Mouse (Mus musculus): ENCODE measurements around the gene Swap70. TPM values are rescaled to one million over a fixed set of nuclear protein-coding genes. Genes with fewer than 3 reads are reported as not detected.

Swap70 gene
- total and polyA plus RNA-seq, 3 experiments, result 18.3 to 23.3 TPM; not detected in 1

DNA sequence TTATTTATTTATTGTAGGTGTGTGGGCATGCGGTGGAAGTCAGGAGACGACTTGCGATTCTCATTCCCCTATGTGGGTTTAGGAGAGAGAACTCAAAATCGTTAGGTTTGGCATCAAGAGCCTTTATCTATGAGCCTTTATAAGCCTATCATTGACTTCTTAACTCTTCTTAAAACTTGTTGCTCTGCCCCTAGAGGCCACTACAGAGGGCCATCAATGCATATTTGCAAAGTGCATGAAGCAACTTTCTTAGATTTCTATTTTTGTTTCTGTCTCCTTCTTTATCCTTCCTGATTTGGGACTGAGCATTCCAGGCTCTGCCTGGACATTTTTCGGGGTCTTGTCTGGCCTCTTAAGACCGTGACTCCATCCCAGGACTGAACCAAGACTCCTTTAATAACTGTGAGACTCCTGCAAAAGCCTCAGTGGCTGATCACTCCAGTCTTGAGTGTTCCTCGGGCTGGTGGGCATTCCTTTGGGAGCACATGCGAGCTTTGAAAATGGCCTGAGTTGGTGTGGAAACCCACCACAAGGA, 393 bp upstream of the Swap70 start:
- Histone ChIP-seq H3K9ac (ENCODE audit: control insufficient read depth, low read depth, low read length, poor library complexity, severe bottlenecking) (peak overlapping the region; percentile 54), H3K79me2 (ENCODE audit: control insufficient read depth, insufficient read depth, low read length, poor library complexity) (peaks cover 16% of the 10 kb centered on the region), H3K36me3 (ENCODE audit: control insufficient read depth in 1 of 2, insufficient read depth in 2 of 2, low read length in 2 of 2) (peaks cover 0 to 14% of the 10 kb centered on the region in 2 experiments; a peak in 2 of 4 replicates), H3K9me3 (replicated peaks; ENCODE audit: insufficient read depth, low read length) (no peaks in the 10 kb centered on the region), H3K4me1 (ENCODE audit: control insufficient read depth in 1 of 2, insufficient read depth in 2 of 2, low read length in 2 of 2) (peaks cover 7 to 14% of the 10 kb centered on the region in 2 experiments), H3K27ac (ENCODE audit: control insufficient read depth, low read depth, low read length) (no peak overlapping the region), H3K4me3 (ENCODE audit: control insufficient read depth in 1 of 2, insufficient read depth in 1 of 2, low read depth in 2 of 2, low read length in 2 of 2) (peak overlapping the region; percentile 75 to 86), H3K27me3 (ENCODE audit: control insufficient read depth in 1 of 2, insufficient read depth in 2 of 2, low read length in 2 of 2) (no peaks in the 10 kb centered on the region)
- TF ChIP-seq POLR2AphosphoS5 (IDR thresholded peaks at IDR 0.05; ENCODE audit: borderline replicate concordance, low read depth, low read length) (no peak), KAT2A (conservative IDR thresholded peaks at IDR 0.05; ENCODE audit: low read depth, low read length) (no peak), GATA1 (IDR thresholded peaks at IDR 0.05; ENCODE audit: low read depth, low read length) (peak; percentile 44; the same call in 1 of the 2 replicates), CTCF (IDR thresholded peaks at IDR 0.05 in 2 of 3, conservative IDR thresholded peaks at IDR 0.05 in 1 of 3; ENCODE audit: control insufficient read depth in 1 of 3, insufficient read depth in 1 of 3, low read depth in 2 of 3, low read length in 3 of 3, poor library complexity in 1 of 3, severe bottlenecking in 1 of 3) (peak in 2 of 3 experiments; percentile 54 to 65; a peak in 4 of 6 replicates), CHD1 (IDR thresholded peaks at IDR 0.05; ENCODE audit: low read depth, low read length) (no peak)
- DNase-seq (ENCODE audit: low read depth, low spot score), result peak; percentile 81

DNA sequence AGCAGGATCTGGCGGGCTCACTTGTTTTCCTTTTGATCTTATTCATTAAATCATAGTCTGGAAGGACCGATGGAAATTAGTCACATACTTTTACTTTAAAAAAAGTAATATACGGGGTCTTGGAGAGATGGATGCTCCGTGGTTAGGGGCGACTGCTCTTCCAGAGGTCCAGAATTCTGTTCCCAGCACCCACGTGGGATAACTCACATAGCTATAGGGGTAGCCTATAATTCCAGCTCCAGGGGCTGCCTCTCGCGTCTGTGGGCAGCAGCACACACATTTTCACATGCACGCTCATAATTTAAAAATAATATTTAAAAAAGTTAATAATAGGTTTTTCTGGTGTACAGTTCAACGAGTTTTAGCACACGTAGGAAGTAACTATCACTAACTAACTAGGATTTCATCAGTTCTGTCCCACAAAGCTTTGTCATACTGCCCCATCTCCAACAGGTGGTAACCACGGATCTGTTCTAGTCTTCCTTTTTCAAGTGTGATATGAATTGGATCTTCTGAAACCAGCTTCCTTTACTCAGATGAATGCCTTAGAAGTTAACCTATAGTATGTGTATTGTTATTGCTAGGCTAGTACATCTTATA, 1.2 kb downstream of the Swap70 start:
- Histone ChIP-seq H3K27ac (ENCODE audit: control insufficient read depth, low read depth, low read length) (peak overlapping the region; percentile 66), H3K9me3 (replicated peaks; ENCODE audit: insufficient read depth, low read length) (no peaks in the 10 kb centered on the region), H3K36me3 (ENCODE audit: control insufficient read depth in 1 of 2, insufficient read depth in 2 of 2, low read length in 2 of 2) (peaks cover 2 to 14% of the 10 kb centered on the region in 2 experiments; a peak in 3 of 4 replicates), H3K9ac (ENCODE audit: control insufficient read depth, low read depth, low read length, poor library complexity, severe bottlenecking) (peak overlapping the region; percentile 76), H3K79me2 (ENCODE audit: control insufficient read depth, insufficient read depth, low read length, poor library complexity) (peaks cover 16% of the 10 kb centered on the region), H3K4me3 (ENCODE audit: control insufficient read depth in 1 of 2, insufficient read depth in 1 of 2, low read depth in 2 of 2, low read length in 2 of 2) (peak overlapping the region; percentile 75 to 86), H3K4me1 (ENCODE audit: control insufficient read depth in 1 of 2, insufficient read depth in 2 of 2, low read length in 2 of 2) (peaks cover 7 to 14% of the 10 kb centered on the region in 2 experiments), H3K27me3 (ENCODE audit: control insufficient read depth in 1 of 2, insufficient read depth in 2 of 2, low read length in 2 of 2) (no peaks in the 10 kb centered on the region)
- peak; percentile 69 for DNase-seq (ENCODE audit: low read depth, low spot score)
- TF ChIP-seq POLR2AphosphoS2 (IDR thresholded peaks at IDR 0.05; ENCODE audit: low read length) (no peak), GATA1 (IDR thresholded peaks at IDR 0.05; ENCODE audit: low read depth, low read length) (0 out of 2 replicates have a peak, but pooled peaks have one; percentile 6), EP300 (IDR thresholded peaks at IDR 0.05; ENCODE audit: low read depth in 1 of 2, low read length in 2 of 2) (peak in 1 of 2 experiments; percentile 33; a peak in 1 of 4 replicates), SIN3A (IDR thresholded peaks at IDR 0.05; ENCODE audit: low read length) (peak; percentile 73; the same call in 1 of the 2 replicates), MXI1 (IDR thresholded peaks at IDR 0.05; ENCODE audit: low read depth, low read length) (peak; percentile 85), RCOR1 (IDR thresholded peaks at IDR 0.05; ENCODE audit: low read depth, low read length) (peak; percentile 41; the same call in 1 of the 2 replicates)

DNA sequence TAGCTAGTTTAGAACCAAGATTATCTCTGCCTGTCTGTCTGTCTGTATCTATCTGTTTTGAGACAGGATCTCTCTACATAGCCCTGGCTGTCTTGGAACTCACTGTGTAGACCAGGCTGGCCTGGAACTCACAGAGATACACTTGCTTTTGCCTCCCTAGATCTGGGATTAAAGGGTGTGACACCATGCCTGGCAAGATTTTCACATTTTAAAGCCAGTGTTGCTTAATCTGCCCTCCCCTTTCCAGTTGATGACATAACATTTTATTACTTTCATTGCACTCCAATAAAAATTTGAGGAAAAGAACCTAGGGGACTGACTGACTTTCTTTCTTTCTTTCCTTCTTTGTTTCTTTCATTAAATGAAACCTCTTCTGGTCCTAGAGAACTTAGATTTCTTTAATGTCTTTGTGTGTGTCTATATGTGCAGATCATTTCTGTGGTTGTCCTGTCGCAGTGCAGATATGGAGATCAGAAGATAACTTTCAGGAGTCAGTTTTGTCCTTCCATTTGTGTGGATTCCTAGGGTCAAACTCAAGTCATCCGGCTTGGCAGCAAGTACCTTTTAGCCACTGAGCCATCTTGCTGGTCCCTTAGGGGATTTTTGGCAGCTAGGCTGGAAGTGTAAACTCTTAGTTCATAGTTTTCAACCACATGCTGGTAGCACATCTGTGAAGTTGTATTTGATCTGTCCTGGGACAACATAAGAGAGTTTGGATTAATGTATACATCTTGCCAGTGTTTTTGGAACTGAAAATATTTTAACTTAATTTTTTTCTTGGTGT, 2.4 kb downstream of the Swap70 start:
- Histone ChIP-seq H3K9me3 (replicated peaks; ENCODE audit: insufficient read depth, low read length) (no peaks in the 10 kb centered on the region), H3K4me3 (ENCODE audit: control insufficient read depth in 1 of 2, insufficient read depth in 1 of 2, low read depth in 2 of 2, low read length in 2 of 2) (peak overlapping the region in 1 of 2 experiments; percentile 86; a peak in 1 of 4 replicates), H3K36me3 (ENCODE audit: control insufficient read depth in 1 of 2, insufficient read depth in 2 of 2, low read length in 2 of 2) (peaks cover 2 to 14% of the 10 kb centered on the region in 2 experiments), H3K27me3 (ENCODE audit: control insufficient read depth in 1 of 2, insufficient read depth in 2 of 2, low read length in 2 of 2) (no peaks in the 10 kb centered on the region), H3K27ac (ENCODE audit: control insufficient read depth, low read depth, low read length) (no peak overlapping the region), H3K4me1 (ENCODE audit: control insufficient read depth in 1 of 2, insufficient read depth in 2 of 2, low read length in 2 of 2) (peaks cover 7 to 14% of the 10 kb centered on the region in 2 experiments), H3K79me2 (ENCODE audit: control insufficient read depth, insufficient read depth, low read length, poor library complexity) (peaks cover 18% of the 10 kb centered on the region), H3K9ac (ENCODE audit: control insufficient read depth, low read depth, low read length, poor library complexity, severe bottlenecking) (no peak overlapping the region)
- peak; percentile 46 for TF ChIP-seq GATA1 (IDR thresholded peaks at IDR 0.05; ENCODE audit: low read depth, low read length)
- no peak for TF ChIP-seq TBP (IDR thresholded peaks at IDR 0.05; ENCODE audit: low read depth, low read length)
- DNase-seq (ENCODE audit: low read depth, low spot score), result no peak
